Mouse (Mus musculus): Measurements from ENCODE around the gene Cdc20.

Cdc20 gene

DNA sequence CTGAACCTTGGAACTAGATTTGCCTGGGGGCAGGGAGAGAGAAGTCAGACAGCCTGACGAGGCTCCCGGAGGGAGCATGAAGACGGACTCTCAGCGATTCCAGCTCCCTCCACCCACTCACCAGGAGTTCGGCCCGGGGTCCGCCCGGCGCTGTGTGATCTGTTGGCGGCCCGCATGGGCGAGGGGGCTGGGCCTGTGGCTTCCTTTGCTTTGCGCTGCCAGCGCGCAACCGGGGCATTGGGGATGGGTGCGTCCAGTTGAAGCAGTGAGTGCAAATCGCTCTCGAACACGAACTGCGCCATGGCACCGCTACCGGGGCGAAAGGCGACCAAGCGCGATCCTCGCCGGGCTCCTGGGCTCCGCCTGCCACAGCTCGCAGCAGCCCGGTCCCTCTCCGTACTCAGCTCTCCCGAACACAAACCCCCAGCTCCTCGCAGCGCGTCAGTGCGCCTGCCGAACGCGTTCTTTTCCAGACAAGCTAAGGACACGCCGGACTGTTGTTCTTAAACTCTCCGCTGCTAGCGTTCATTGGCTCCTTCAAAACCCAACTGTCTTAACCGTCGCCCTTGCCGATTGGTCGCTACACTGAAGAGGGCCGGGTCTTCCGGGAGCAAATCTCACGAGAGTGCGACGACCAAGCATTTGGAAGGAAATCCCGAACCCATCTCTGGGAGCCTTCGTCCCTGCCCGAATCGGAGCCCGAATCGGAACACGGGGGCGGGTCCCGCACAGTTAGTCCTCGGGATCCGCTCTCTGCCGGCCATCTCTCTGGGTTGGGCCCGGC is at the start of gene Cdc20:
Gene Cdc20, minus strand, starts transcription at position 533 of the 784 bp plus-strand sequence.
- peak; percentile 89 for DNase-seq (ENCODE audit: low spot score)

DNA sequence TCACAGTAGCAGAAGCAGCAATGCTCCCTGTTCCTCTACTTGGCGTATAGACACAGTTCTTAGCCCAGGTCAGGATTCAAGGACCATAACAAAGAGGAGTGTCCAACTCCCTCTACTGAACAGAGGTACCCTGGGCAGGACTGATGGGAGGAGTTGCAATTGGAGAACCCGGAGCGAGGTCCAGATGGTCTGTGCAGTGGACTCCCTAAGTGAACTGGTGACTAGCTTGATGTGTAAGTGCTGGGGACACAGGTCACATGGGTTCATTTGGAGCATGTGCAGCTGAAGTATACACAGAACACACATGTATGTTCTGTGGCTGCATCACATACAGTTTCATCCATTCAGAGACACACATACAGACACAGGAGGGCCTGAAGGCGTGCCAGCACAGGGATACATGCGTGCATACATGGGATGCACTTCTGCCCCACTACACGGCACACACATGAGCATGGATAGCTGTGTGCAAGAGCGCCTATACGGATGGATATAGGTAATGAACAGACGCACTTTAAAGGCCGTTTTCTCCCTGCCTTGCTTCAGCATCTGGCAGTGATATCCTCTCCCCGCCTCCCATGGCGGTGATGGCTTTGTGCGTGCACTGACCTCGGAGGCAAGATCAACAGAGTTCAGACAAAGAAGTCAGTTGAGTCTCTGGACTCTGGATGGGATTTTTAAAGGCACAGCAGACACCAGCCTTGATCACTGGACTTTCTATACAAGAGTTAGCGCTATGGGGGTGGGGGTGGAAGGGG is 39.8 kb upstream of the Cdc20 start:
- no peak for DNase-seq (ENCODE audit: low spot score)

DNA sequence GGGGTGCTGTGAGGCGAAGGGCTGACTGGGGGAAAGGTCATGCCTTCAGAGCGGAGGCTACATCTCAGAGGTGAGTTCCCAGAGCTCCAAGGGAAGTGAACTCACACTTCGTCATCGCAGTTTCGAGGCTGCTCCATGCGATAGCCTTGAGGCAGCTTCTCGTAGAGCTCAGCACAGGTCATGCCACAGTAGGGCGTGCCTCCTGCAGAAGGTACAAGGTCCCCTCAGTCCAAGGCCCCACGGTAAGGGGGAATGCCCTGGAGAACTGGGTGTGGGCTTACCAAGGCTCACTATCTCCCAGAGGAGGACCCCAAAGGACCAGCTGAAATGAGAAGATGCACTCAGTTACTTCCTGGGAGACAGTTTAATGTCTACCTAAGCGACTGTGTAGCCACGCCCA is 35.5 kb upstream of the Cdc20 start:
- no peak for DNase-seq (ENCODE audit: low spot score)

DNA sequence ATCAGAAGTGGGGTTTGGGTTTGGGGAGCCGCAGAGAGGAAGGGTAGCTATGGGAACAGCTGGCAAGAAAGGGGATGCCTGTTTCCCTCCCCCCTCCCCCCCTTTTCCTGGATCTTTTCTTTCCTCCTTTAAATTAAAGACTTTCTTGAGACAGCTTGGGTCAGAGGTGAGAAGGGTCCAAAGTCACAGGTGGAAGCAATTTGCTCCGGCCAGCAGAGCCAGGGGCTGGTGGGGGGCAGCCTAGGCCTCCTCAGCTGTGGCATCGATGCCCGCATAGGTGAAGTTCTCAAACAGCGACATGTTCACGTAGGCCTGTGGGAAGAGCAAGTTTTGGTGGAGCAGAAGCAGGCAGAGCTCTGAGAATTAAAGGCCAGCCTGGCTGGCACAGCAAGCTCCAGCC is 34.1 kb upstream of the Cdc20 start:
- no peak for DNase-seq (ENCODE audit: low spot score)

DNA sequence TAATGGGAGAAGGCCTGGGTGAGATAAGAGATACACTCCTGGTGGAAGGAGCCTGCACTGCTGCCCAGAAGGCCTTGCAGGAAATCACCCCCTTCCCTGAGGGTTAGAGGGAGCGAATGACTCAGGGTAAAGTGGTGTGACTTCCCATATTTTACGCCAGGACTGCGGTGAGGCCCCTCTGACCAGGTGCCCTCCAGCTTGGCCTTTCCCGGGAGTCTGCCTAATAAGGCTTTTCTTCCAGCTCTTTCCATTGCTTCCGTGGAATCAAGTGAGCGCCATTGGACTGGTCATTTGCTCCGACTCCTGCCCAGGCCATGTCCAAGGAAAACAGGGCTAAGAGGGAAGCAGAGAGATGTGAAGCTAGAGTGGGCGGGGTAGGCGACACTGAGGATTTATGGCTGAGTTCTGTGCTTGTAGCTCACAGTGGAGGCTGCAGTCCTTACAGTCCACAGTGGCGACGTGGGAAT is 28.6 kb upstream of the Cdc20 start:
- no peak for DNase-seq (ENCODE audit: low spot score)

DNA sequence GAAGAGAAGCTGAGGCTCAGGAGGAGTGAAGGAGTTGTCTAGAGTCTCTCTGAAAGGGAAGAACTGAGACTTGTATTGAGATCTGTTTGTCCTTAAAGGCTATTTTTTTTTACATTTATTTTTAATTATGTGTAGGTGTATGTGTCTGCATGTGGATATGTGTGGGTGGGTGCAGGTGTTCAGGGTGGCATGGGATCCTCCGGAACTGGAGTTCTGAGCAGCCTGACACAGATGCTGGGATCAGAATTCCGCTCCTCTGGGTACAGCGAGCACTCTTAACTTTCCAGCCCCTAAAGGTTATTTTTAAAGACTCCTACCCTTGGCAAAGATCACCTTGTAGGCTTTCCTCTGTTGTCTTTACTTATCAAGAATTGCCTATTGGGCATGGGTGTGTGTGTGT is 27.8 kb upstream of the Cdc20 start:
- DNase-seq (ENCODE audit: low spot score) = no peak

DNA sequence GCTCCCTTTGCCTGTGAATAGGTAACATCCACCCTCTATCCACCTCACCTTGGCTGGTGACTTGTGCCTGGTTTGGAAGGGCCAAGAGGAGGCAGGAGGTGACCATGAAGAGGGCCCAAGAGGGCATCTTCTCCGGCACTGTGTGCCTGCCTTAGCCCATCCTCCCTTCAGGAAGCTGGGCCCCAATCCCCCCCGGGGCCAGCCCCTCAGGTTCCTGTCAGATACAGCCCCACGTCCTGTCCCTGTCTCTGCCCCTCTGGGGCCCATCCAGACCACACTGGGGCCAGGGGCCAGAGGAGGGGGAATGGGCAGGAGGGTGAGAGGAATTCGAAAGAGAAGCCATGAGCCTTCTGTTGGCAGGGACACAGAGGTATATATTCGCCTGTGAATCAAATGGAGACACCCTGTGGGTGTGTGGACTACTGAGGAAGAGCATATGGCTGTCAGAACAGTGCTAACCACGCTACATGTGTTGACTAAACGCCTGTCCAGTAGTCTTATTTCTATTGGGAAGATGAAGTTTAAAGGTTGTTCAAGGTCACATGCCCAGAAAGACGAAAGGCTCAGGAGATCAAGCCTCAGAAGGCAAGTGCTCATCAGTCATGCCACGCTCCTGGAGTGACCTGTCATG is 20.3 kb upstream of the Cdc20 start, which contains the start of gene Mpl:
Gene Mpl, minus strand, starts transcription at position 169 of the 631 bp plus-strand sequence.
- no peak for DNase-seq (ENCODE audit: low spot score)

DNA sequence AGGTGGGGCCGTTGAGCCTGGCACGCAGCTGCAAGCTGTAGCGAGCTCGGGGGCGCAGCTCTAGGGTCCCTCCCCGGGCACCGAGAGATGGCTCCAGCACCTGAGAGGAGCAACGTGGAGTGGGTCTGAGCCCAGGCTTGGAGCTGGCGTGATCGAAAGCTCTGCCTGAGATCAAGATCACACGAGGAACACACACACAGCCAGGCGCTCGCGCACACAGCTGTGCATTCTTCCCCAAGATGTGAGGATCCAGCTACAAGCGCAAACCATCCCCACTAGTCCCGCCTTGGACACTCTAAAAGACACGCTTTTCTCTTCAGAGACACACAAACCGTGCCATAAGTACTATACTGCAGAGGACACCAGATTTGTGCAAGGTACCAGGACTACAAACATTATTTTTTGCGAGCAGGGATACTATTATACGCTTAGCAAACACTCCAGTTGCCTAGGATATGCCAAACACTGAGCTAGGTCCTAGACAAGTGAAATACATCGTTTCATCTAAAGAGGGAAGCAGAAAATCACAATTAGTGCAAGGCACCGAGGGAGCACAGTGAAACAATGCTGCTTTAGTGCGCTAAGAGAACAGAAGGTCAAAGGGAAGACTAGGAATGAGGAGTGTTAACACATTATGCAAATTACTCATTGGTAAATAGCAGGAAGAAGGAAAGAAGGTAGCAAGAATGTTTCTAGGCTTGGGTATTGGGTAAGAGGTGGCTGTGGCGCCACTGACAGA is 9.4 kb upstream of the Cdc20 start:
- DNase-seq (ENCODE audit: low spot score) = no peak

DNA sequence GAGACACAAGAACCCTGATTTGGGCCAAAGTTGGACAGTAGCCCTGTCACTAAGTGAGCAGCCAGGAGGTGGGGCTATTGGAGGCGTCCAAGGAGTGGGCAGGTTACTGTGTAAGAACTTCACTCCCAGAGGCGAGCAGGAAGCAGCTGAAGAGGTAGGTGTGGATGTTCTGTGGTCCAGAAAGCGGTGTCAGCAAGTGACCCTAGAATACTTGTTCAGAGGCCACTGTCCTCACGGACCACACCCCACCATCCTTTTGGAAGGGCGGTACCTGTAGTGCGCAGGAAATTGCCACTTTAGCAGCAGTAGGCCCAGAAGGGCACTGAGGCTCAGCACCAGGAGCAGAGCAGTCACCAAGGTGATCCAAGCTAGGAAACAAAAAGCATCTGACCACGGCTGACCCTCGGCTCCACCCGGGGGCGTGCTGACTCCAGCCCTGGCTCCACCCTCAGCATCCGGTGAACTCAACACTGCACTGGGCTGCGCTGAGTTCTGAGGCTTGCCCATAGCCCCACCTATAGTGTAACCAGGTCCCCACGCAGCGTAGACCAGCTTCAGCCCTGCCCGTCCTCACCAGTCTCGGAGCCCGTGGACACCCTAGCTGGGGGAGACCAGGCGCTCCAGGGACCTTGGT is 8.7 kb upstream of the Cdc20 start:
- peak; percentile 30 for DNase-seq (ENCODE audit: low spot score)

DNA sequence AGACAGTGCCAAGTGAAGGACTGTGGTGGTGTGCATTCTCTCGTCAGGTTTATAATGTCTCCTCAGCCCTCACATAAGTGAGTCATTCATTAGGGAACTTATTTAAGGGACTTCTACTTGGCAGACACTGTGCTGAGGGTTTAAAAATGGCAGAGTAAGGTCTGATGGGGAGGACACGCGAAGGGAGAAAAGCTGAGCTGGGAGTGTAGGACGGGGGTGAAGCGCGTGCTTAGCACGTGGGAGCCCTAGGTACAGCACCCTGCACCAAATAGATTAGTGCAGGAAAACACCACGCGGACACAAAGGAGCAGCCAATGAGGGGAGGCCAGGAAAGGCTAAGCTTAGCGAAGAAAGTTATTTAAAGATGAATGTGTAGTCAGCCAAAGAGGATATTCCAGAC is 7.9 kb upstream of the Cdc20 start:
- DNase-seq (ENCODE audit: low spot score) = no peak

DNA sequence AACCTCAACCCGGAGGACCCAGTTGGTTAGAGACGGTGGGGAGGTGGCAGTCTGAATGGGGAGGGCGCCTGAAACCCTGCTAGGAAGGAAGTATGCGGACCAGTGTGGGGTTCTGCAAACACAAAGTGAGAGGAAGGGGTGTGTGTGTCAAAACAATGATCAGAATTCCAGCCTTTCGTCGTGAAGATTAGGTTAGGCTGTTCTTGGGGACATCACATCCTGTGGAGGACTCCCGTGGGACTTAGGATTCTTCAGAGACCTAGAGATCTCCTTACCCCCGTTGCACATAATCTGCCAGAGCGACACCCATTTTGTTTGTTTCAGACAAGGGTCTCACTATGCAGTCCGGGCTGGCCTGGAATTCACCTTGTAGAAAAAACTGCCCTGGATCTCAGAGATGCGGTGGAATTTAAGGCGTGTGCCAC is 689 bp upstream of the Cdc20 start:
- DNase-seq (ENCODE audit: low spot score) = no peak

DNA sequence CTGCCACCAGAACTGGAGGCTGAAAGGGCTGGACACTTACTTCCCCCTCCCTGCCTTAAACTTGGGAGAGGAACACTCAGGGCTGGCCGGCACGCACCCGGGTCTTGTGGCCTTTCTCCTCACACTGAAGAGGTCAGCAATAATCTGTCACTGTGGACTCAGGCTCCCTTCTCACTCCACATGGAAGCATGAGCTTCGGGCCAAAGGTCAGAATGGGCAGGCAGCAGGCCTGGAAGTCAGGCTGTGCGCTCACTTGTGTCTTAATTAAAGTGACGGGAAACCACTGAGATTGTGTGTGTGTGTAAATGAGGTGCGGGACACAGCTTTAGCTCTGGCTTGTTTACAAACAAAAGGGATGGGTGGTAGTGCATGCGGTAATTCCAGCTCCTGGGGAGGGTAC is 4.8 kb downstream of the Cdc20 start:
- no peak for DNase-seq (ENCODE audit: low spot score)

DNA sequence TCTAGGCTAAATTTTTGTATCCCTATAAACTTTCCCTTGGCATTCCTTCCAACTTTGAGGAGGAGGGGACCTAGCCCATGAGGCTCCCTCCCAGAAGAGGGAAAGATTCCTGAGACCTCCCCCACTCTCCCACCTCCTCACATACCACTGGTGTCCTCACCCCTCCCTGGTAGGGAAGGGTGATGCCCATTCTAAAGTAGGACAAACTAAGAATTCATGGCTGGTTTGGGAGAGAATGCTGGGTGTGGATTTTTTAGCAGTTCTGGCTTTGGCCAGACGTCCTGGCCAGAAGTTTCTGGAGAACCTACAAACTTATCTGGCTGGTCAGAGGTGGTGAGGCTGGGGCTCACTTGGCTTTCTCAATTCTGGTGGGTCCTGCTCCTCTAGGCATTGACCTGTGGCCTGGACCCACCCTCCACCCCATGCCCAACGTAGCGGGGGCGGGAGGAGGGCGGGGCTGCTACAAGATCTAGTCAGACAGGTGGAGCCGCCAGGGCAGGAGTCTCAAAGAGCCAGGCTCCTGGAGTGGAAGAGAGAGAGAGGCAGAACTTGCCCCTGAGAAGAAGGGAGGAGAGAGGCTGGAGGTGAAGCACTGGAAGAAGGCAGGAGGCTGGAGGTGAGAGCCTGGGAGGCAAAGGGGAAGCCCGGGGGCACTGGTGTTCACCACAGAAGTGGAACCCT is 7.8 kb downstream of the Cdc20 start:
- DNase-seq (ENCODE audit: low spot score) = no peak

DNA sequence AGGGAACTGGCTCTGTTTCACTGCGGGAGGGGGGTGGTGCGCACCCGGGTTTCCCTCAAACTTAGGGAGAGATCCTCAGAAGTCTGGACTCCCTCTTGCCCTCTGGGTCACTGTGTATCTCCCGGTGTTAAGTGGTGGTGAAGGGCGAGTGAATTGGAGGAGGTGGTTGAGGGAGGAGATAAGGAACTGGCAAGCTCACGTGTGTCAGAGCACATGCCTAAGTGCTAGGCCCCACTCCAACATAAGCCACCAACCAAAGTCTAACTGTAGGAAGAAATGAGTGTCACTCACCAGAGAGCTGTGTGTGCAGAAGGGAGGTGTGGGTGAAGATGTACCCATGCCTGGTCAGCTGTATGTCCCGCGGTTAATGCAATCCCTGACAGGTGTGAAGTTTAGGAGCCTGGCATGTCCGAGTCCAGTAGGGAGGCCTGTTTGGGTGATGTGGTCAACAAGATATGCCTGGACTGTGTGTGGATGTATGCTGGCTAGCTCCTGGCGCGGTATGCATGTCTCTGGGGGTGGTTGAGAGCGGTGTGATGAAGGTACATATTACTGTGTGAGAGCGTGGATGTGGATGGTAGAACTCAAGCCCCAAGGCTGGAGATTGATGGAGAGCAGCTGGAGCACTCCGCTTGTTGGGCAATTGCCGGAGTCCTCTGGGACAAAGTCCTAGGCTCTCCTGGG is 8.5 kb downstream of the Cdc20 start:
- DNase-seq (ENCODE audit: low spot score) = no peak

DNA sequence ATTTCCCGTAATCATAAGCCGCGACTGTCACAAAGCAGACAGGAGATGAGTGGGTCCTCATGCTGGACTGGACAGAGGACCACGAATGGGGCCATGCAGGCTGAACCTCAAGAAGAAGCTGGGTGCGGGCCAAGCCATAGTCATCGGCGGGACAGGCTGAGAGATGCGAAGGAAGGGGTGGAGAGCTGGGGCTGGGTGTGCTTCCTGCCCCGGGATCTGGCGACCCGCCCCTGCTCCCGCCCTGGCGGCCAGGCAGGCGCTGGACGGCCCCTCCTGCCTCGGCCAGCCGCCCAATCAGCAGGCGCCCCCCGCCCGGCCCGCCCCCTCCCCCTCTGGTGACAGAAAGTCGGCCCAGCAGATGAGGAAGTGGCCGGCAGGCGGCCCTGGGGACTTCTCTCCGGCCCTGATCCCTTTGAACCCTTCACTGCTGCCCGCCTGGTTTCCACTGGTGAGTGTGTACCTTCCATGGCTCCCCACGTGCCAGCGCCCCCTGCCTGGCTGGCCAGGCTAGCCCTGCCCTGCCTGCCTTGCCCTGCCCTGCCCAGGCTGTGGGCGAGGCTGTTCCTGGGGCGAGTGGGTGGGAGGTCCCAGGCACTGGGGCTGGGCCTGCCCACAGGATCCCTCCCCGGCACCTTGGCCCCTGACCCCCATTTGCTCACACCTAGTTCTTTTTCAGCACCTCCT is 9.2 kb downstream of the Cdc20 start, which contains the start of gene Elovl1:
Gene Elovl1, plus strand, starts transcription at position 326 of the 684 bp plus-strand sequence.
- peak; percentile 94 for DNase-seq (ENCODE audit: low spot score)

DNA sequence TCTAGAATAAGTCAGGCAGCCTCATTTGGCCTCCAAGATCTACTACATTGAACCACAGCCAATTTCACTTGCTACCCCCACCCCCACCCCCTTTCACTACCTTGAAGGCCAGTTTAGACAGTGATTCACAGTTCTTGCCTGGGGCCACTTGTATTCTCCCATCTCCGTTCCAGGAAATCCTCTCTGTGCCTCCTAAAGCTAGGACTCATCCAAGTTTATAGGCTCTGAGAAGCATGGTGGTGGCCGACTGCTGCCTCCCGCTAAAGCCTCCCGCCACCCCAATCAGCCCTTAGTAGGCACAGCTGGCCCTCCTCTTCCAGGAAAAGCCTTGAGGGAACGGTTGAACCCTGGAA is 9.8 kb downstream of the Cdc20 start:
- no peak for DNase-seq (ENCODE audit: low spot score)

DNA sequence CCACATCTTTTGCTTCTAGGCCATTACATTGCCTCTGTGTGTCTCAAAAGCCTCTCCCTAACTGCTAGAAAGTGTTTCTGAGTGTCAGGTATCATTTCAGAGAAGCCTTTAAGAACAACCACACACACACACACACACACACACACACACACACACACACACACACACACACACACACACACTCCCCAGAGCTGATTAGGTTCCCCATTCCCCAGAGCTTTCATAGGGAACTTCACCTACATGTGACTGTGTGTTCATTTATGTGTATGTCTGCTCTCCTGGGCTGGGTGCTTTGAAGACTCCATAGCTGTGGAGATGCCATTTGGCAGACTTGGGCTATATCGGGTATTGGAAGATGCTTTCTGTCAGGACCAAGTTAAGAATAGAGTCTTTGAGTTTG is 11.8 kb downstream of the Cdc20 start:
- no peak for DNase-seq (ENCODE audit: low spot score)

DNA sequence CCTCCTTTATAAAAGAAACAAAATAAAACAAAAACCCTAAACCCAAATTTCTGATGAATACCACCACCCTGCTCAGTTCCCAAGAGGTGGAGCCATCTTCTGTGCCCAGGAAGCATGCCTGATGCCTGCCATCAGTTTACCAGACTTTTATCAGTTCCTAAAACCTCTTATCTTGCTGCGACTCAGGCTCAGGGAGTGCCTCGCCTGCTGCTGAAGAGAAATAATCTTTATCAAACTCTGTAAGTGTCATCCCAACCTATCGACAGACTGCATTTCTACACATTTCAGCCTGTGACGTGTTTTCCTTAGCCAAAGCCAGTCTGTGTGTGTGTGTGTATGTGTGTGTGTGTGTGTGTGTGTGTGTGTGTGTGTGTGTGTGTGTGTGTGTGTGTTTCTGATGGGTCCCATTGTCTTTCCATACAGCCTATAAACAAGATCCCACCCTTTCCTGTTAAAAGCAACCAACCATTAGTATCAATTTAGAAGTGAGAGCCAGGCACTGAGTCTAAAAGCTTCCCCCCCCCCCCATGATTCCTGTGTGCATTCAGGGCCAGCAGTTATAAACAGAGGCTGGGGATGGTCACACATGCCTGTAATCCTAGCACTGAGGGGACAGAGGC is 12.5 kb downstream of the Cdc20 start:
- no peak for DNase-seq (ENCODE audit: low spot score)

DNA sequence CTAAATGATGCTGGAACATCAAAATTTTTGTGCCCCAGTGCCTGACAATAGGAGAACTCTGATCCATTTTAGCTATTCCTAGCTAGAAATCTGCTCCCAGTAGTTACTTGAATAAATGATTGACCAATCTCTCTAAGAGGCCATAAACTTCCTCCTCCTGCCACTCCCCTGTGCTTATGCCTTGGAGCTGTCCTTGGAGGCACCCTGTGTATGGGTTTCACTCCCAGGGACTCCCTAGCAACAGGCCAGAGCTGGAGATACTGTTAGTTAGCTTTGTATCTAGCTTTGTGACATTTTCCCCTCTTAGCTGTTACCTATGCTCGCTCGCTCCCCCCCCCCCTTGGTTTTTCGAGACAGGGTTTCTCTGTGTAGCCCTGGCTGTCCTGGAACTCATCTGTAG is 15.8 kb downstream of the Cdc20 start:
- DNase-seq (ENCODE audit: low spot score) = no peak

All from ovary, adult 18-20 months (tissue).